Mouse (Mus musculus) Muller cell, postnatal 12 days (primary cell): ENCODE results near the gene Tmem235.
A peak's percentile ranks its signal among the peaks of the same experiment; 100 is the strongest.
"Not testable (repeated sequence)": the region's sequence is repeated elsewhere in the genome, so short reads cannot be mapped to it uniquely, and the experiment has no call there.

Experiments used
- DNase-seq: peaks from one replicate; pipeline ENCODE4 v3.0.0-alpha.2; 2015; ENCODE audit errors: inconsistent ontology term

Gene Tmem235

DNA sequence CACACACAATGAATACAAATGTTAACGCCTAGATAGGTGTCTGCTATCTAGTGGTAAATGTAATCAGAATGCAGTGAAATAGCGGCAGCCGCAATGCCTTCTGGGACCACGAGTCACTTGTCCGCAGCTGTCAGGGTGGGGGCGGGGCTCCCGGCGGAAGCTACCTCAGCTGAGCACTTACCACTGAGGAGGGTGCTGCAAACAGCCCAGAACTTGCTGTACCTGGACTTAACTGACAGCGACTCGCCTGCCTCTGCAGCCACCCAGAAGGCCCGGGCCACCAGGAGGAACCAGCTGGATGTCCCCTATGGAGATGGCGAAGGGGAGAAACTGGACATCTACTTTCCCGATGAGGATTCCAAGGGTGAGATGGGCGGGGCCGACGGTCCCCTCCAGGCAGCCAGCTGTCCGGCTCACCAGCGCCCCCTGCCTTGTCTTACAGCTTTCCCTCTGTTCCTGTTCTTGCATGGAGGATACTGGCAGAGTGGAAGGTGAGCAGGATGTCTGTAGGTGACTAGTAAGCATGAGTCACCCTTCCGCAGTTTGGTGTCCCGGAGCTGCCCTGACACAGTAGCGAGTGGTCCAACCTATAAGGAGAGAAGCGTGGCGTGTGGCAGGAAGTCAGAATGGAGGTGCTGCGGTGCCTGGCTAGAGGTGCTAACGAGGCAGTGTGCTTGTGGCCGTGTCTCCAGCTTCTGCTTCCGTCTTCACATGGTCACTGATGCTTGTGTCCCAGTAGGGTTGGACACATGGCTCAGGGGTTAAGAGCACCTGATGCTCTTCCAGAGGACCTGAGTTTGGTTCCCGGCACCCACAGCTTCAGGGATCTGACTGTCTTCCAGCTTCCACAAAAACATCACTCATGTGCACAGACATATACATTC lies 28.2 kb upstream of the Tmem235 start:
- DNase-seq, result peak; percentile 50

DNA sequence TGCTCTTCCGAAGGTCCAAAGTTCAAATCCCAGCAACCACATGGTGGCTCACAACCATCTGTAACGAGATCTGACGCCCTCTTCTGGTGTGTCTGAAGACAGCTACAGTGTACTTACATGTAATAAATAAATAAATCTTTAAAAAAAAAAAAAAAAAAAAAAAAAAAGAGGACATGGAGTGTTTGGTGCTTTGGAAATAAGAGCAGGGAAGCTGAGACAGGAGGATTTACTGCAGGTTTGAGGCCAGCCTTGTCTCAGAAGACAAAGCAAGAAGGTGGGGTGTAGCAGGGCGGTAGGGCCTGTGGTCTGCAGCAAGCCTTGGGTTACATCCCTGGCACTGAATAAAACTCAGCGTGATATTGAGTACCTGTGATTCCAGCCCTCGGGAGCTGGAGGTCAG lies 27.0 kb upstream of the Tmem235 start:
- not testable (repeated sequence) for DNase-seq

DNA sequence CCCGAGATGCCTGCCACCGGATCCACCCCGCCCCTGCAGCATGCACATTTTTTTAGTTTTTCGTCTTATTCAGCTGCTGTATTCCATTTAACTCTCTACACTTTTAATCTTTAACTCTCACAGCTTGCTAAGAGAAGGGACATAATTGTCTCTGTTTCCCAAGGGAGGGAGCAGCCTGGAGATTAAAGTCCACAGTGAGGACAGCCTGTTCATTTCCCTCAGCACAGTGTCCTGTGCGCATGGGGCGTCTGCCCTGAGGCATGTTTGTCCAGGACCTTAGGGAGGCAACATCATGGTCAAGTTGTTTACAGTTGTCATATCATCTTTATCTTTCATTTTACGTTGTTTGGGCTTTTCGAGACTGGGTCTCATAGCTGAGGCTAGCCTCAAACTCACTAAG lies 26.5 kb upstream of the Tmem235 start:
- no peak for DNase-seq

DNA sequence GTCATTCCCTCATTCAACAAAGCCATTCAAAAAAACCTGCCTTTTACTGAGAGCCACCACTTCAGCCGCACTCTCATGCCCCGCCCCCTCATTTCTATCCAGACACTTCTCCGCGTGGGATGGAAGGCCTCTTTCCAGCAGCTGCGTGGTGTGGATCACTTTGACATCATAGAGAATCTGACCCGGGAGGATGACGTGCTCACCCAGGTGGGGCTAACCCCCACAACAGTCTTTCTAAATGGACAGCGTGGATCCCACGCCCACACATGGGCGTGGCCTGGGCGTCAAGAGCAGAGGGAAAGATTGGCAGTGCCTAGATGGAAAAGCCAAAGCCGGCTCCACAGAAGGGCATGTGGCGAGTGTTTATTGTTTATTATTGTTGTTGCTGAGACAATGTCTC lies 24.2 kb upstream of the Tmem235 start:
- peak; percentile 67 for DNase-seq

DNA sequence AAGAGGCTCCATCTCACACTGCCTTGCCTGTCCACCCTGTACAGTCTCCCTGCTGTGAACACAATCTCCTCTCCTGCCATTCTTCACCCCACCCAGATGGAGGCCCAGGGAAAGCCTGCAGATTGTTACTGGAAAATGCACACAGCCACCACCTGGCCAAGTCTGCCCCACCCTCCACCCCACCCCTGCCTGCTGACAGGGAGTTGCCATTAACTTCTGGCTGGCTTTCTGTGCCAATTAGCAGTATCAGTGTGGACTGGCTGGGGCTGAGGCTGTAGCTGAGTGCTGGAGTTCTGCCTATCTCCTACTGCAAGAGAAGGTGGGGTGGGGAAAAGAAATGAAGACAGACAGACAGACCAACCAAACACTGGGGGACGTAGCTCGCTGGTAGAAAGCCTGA lies 22.0 kb upstream of the Tmem235 start:
- DNase-seq, result no peak

DNA sequence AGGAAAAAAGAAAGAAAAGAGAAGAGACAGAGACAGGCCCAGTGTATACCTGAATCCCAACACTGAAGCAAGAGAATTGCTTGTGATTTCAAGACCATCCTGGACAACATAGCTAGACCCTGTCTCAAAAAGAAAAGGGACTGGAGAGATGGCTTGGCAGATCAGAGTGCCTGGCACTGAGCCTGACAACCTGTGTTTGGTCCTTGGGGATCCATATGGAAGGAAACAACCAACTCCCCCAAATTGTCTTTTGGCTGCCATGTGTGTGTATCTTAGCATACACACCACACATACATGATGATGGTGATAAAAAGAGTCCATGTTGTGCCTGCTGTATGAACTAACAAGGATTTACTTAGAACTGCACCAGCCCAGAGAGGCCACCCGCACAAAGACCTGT lies 21.5 kb upstream of the Tmem235 start:
- DNase-seq, result no peak

DNA sequence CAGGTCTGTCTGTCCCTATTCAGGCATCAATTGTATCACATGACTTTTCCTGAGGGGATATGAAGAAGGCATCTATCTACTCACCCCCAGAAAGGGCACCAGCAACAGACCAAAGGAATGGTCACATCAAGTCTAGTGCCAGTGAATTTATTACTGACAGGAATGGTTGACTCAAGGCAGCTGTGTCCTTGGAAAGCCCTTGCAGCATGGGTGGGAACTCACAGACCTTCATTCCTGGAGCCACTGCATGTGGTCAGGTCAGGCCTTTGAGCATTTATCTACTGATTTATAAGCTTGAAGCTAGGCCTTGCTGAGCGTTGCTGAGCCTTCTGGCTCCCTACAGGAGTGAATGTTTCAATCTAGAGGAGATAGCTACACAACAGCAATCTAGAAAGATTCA lies 19.6 kb upstream of the Tmem235 start:
- no peak for DNase-seq

DNA sequence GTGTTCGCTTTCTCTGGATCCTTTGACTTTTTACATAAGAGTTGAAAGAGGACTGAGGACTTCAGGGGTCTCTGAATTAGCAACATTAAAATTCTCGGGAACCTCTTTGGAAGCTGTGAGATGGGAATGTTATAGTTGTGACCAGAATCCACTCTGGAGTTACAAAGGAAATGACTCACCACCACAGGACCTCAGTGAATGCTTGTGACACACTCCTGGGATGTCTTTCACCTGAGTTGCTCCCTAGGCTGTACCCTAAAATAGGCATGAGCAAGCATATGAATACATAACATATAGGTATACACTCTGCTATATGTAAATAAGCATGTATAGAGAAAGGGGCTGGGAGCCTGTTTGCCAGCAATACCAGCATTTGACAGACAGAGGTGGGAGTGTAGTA lies 17.1 kb upstream of the Tmem235 start:
- DNase-seq, result peak; percentile 59

DNA sequence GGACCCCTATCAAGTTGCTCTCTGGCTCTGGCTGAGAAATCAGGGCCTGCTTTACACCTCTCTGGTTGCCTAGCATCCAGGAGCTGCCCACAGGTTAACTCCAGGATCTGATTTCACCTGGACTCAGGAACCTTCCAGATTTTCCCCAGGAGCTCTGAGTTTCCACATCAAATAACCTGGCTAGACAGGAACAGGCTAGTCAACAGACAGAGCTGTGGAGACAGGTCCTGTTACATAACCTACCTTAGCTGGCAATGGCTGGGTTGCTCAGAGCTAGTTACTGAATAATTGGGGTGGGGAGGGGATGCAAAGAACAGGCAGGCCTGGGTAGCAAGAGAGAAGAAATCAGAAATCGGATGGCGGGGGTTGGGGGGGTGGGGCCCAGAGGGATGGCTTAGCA lies 15.6 kb upstream of the Tmem235 start:
- no peak for DNase-seq

DNA sequence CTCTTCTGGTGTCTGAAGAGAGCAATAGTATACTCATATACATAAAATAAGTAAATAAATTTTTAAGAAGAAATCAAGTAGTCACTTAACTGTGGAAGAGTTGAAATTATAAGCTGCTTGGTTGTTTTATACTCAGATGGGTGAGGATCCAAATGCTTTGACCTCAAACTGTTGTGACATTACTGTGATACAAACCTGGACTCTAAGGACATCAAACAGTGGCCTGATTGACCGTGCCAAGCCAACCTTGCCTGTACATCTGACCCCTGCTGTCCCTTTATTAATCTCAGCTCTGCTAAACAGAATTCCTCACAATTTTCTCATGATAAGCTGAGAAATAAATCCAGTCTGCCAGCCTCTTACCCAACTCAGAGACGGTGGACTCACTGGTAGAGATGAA lies 14.9 kb upstream of the Tmem235 start:
- DNase-seq, result no peak

DNA sequence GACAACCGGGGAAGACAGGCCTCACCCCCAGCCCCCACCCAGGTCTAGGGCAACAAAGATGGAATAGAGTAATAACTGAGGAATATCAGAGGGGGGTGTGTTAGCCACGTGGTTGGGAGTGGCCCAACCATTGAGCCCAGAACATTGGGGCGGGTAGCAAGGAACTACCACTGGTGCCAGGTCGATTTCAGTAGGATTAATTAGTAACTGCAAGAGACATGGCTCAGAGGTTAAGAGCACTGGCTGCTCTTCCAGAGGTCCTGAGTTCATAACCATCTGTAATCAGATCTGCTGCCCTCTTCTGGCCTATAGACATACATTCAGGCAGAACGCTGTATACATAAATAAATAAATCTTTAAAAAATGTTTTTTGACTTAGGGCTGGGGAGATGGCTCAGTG lies 13.9 kb upstream of the Tmem235 start:
- no peak for DNase-seq

DNA sequence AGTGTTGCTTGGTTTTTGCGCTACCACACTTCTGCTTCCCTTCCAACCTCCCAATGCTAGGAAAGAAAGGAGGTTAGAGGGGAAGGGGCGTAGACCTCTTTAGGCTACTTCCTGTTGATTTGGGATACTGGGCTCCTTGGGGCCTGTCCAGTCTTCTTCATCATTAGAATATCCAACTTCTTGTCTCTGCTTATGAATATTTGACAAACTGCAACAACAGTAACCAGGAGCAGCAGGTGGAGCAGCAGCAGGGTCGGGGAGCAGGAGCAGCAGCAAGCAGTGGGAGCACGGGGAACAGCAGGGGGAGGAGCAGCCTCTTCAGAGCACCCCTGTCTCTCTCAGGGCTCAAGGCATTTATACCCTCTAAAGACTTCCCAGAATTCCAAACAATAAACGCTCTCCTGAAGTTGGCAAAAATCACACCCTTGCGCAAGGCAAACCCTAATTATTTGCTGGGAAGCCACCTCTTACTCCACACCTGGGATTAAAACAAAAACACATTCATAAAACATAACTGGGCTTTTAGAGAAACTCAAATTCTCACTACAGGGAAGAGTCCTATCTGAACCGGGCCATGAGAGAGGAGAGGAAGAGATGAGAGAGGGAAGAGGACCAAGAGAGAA lies 12.8 kb upstream of the Tmem235 start:
- DNase-seq, result no peak

DNA sequence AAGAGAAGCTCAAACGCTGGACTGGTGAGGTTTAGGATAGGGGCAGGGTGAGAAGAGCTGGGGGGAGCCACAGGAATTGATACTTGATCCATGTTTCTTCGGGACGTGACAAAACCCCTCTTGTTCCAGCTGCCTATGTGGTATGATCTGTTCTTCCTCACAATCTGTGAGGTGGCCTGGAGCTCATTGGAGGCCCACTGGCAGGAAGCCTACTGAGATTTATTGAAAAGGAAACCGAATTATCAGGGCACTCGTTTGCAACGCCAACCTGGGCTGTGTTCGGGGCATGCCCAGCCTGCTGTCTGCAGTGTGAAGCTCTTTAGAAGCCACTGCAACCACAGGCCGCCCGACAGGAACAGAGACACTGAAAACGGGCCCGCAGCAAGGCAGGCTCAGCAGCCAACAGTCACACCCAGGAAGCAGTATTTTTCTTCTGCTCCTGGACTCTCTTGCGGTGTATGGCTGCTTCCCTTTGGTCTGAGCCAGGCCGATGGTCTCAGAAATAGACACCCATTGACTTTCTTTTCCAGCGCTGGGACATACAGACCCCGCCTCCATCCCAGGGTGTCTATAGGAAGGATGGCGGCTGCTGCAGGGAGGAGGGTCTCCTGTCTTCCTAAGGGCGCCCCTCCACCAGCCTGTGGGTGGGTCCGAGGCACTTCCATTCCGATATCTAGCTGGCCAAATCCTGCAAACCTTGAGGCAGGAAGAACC lies 12.1 kb upstream of the Tmem235 start:
- DNase-seq, result no peak

DNA sequence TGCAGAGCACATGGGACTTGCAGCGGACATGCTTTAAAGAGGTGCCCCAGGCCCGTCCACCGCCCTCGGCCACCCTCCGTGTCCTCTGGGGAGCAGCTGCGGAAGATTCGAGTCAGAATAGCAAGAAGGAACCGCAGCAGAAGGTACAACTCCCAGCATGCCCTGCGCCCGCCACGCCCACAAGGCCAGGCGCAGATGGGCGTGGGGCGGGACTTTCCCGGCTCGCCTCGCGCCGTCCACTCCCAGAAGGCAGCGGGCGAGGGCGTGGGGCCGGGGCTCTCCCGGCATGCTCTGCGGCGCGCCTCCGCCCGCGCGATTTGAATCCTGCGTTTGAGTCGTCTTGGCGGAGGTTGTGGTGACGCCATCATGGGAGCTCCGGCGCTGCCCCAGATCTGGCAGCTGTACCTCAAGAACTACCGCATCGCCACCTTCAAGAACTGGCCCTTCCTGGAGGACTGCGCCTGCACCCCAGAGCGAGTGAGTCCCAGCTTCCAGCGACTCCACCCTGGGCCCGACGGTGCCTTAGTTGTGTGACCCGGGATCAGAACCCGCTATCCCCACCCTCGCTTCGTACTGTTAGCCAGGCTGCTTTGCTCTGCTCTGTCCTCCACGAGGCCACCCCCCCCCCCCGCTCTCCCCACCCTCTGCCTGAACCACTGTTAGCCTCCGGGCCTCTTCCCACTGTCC lies 11.4 kb upstream of the Tmem235 start, which contains the start of gene Birc5:
TSS of gene Birc5 (plus strand) at position 267 of the 687 bp plus-strand sequence.
- peak; percentile 98 for DNase-seq

DNA sequence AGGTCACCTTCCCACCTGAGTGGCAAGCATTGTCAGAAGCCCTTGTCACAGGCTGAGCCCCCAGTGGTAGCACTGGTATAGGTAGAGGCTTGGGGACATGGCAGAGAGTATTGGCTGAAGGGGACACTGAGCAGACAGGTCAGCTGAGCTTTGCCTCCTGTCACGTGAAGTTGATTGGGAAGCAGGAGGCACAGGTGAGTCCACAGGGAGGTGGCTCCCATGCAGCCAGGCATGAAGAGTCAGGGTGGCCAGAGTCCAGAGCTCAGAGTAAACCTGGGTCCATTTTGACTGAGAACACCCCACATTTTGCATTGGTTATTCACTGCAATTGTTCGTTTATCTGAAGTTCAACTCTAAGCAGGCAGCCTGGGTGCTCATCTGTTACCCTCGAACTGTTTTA lies 7.7 kb upstream of the Tmem235 start:
- no peak for DNase-seq

DNA sequence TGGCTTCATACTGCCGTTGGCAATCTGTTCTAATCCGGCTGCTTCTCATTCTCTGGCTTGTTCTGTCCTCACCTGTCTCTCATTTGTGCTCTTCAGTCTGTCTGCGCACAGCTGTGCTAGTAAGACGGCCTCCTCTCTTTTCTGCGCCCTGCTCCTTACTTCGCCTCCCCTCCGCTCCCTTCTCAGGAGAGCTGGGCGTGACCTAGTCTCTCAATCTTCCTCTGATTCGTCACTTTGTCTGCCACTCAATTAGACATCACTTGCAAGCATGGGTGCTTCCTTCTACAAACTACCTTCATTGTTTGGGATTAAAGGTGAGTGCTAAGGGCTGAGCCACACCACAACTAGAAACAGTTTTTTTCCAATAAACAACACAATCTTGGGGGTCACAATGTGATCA lies 6.3 kb upstream of the Tmem235 start:
- DNase-seq, result no peak

DNA sequence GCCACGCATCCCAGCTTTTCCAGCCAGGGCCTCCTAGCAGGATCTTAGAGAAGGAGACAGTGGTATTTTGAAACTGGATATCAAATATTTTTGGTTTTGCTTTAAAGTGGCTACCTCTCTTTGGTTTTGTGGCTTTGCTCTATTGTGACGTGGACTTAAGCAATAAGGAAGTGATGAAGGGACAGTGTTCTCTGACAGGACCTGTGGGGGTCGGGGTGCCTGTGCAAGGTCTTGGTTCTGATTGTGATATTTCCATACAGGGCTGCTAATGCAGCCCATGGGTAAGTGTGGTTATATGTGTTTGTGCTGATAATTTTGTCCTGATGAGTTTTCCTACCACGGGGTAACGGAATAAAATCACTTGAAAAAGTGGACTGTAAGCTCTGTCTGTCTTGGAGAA lies 5.2 kb upstream of the Tmem235 start:
- DNase-seq, result no peak

DNA sequence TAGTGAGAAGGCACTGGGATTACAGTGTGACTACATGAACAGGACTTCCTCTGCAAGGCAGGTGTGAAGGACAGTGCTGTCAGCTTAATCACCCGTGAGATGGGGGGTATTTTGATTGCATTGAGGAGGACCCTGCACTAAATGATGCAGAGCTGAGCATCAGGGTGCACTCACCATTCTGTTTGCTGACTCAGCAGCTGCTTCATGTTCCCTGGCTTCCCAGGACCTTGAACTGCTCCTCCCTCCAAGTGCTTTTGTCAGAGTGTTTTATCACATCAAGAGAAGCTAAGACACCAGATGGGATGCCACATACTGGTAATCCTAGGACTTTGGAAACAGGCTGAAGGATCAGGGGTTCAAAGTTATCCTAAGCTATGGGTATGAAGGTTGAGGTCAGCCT lies 4.6 kb upstream of the Tmem235 start:
- no peak for DNase-seq

DNA sequence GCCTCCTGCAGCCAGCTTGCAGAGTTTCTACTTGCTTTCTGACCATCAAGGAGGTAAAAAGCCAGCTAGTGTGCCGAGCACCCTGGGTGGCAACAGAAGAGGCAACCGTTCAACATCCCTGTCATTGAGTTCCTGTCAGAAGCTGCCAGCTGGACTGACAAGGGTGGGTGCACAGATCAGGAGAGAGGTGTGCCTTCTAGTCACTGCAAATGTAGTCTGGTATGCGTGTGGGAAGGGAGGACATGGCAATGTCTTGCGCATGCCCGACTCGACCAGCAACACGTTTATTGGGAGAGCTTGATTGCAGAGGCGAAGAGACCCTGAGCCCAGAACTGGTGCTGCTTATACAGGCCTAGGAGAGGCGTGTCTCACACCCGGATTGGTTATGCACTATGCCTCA lies 3.1 kb upstream of the Tmem235 start:
- no peak for DNase-seq

DNA sequence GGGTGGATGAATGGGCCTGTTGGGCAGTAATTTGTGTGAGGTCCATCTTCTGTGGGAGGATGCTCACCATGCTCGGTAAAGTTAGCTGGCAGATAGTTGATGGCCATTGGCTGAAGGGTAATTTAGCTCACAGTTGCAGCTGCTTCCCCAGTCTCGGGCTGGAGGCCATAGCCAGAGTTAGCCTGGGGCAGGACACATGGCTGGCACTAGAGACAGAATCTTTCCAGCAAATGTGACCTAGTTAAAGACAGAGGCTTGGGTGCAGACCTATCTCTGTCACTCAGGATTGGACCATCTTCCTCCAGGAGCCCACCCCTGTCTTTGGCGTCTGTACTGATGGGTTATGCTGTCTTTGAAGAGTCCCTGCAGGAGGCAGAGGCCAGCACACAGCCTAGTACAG lies 2.2 kb upstream of the Tmem235 start:
- peak; percentile 69 for DNase-seq

DNA sequence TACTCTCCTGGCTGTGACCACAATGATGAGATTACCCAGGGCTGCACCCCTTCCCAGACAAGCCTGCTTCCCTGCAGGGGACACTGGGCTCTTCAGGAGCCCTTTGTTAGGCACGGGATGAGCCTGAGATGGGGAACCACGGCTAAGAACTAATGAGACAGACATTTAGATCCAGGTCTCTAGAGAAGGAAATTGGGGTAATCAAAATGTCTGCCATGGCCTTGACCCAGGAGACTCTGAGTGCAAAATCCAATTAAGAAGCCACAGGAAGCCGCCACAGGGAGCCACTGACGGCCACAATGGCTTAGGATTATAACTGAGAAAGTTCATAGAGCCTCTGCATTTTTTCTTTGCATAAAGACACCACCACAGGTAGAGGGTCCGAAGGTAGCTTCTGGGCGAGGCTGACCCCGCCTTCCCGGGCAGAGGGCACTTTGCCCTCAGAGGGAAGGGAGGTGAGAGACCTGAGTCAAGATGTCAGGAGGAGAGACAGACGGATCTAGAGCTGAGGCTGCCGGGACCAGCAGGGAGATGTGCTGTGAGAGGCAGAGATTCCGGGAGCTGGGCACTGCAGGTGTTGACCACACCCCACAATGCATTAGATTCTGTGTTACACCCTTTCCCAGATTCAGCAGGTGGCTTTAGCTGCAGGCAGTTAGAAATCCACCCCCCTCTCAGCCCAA lies 2.8 kb downstream of the Tmem235 start:
- DNase-seq, result no peak

DNA sequence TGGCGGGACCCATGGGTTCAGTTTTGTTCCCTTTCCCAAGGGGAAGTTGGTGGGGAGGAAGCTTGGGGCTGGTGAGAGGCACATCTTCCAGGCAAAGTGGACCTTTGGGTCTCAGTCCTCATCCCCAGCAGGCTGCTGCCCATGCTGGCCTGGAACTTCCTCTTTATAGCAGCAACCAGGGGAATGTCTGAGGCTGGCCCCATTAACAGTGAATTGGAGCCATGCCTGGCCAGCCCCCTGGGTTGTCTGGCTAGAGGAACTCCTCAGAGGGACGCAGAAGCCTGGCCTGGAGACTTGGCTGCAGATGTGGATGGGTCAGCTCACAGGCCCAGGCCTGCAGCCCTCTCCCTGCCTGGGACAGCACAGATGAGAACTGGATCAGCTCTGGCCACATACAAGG lies 4.3 kb downstream of the Tmem235 start:
- no peak for DNase-seq
